Mouse (Mus musculus) cerebellum, postnatal 4 days (tissue): ENCODE results near the gene Arhgap31.

ENCODE experiments used
- DNase-seq, 2 experiments: peaks; one replicate each; pipeline ENCODE4 v3.0.0; 2022; ENCODE audit warnings: low spot score in 2 of 2, mixed read lengths in 1 of 2

Gene Arhgap31

GRCm38 (mm10) chr16:38712581-38713403, at the start of gene Arhgap31:
Arhgap31 (minus strand) TSS chr16:38713274.
- peak; percentile 38 to 60 for DNase-seq

- no peak for DNase-seq
Observed at GRCm38 (mm10) chr16:38762401-38762800, 49.3 kb upstream of the Arhgap31 start.

DNA sequence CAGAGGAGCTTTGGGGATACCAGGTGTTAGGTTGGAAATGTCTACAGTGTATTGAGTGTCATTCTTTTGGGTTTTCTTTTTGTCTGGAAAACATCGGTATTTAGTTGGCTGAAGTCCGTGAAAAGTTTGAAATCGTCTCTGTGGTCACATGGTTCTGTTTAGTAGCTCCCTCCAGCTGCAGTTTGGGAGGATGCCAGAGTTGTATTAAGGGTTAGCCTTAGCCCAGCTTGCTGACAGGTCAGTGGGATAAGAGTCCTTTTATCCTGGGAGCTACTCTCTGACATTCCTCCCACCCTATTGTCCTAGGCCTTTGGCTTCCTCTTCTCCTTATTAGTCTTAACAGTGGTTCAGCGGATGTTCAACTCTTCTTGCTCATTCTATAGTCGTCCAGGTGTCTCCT, 48.9 kb upstream of the Arhgap31 start:
- no peak for DNase-seq

GRCm38 (mm10) chr16:38760834-38761375, 47.8 kb upstream of the Arhgap31 start:
- DNase-seq: no peak

DNA sequence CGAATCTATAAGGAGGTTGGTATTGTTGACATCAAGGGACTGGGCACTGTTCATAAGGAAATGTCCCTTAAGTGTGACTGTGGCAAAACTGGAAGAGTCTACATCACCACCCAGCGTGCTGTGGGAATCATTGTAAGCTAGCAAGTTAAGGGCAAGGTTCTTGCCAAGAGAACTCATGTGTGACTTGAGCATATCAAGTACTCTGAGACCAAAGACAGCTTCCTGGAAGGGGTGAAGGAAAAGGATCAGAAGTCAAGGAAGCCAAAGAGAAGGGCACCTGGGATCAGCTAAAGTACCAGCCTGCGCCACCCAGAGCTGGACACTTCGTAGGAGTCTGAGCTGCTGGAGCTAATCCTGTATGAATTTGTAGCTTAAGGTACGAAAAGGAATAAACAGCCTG, 47.2 kb upstream of the Arhgap31 start:
- no peak for DNase-seq

- DNase-seq: no peak
Observed at GRCm38 (mm10) chr16:38758104-38758861, 45.2 kb upstream of the Arhgap31 start.

DNA sequence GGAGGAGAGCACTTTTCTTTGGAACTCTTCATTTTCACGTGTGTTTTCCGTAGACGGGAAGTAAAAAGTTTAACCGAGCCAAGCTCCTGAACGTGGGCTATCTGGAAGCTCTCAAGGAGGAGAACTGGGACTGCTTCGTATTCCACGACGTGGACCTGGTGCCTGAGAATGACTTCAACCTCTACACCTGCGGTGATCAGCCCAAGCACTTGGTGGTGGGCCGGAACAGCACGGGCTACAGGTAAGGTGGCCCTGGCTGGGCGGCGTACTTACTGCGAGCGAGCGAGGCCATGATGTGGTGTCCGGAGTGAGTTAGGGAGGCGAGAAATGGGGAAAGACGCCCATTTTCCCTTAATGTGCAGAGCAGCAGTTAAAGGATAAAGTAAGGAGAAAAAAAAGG, 44.6 kb upstream of the Arhgap31 start:
- no peak for DNase-seq

GRCm38 (mm10) chr16:38756572-38756971, 43.5 kb upstream of the Arhgap31 start:
- no peak for DNase-seq

- no peak for DNase-seq
Observed at GRCm38 (mm10) chr16:38756177-38756503, 43.1 kb upstream of the Arhgap31 start.

DNA sequence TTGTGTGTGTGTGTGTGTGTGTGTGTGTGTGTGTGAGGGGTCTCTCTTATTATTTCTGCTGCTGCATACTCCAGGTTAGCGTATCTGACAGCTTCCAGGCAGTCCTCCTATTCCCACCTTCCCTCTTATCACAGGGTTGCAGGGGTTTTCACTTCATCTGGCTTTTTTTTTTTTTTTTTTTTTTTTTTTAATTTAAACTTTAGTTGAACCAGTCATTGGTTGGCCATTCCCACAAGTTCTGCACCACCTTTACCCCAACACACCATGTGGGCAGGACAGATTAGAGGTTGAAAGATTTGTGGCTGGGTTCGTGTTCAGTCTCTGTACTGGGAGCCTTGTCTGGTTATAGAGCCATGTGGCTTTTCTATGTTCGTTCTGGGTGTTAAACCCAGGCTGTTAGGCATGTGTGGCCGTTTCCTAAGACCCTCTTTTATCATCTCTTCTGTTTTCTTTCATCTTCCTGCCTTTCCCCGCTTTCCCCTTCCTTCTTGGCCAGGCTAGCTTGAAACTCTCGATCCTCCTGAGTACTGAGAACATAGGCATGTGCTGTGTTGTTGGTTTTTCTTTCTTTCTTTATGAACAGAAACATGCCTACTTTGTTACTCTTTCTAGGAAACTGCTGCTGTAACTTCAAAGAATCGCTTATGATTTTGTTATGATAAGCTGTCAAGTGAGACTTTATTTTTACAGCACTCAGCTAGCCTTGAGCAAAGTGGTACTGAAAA, 42.5 kb upstream of the Arhgap31 start:
- DNase-seq: no peak

DNA sequence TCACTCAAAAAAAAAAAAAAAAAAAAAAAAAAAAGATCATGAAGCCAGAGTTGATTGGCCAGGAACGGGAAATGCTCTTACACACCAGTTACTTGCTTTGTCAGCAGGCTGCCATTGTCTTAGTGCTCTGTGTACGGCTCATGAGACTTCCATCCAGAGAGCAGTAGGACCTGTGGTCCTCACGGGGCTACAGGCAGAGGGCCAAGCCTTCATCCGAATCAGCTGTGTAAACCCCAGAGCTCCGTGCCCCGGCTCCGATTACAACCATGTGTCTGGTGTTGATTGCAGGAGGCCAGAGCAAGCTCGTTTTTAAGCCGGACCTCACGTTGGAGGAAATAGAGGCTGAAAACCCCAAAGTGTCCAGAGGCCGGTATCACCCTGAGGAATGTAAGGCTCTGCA, 40.6 kb upstream of the Arhgap31 start:
- DNase-seq: no peak

GRCm38 (mm10) chr16:38750803-38751202, 37.7 kb upstream of the Arhgap31 start:
- DNase-seq: no peak

- DNase-seq: no peak
Observed at GRCm38 (mm10) chr16:38743941-38744673, 31.0 kb upstream of the Arhgap31 start.

DNA sequence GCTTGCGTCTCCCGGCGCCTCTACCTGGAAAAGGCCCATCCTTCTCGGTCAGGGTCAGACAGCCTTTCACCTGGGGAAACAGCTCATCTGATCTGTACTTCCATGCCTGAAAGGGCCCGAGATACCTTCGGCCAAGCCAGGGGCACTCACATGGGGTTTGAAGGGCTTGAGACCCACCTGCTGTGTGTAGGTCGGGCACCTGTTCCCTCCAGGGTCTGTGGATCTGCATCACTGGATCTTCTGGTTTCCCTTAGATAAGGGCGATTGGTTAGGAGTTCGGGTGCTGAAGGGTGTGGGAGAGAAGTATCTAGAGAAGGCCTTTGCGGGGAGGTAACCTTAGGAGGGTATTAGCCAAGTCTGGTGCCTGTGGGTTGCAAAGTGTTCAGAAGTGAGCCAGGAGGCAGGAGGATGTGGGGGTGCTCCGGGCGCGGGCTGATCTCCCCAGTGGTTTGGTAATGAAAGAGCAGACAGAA, 29.6 kb upstream of the Arhgap31 start:
- peak in 1 of 2 experiments; percentile 9 for DNase-seq

DNA sequence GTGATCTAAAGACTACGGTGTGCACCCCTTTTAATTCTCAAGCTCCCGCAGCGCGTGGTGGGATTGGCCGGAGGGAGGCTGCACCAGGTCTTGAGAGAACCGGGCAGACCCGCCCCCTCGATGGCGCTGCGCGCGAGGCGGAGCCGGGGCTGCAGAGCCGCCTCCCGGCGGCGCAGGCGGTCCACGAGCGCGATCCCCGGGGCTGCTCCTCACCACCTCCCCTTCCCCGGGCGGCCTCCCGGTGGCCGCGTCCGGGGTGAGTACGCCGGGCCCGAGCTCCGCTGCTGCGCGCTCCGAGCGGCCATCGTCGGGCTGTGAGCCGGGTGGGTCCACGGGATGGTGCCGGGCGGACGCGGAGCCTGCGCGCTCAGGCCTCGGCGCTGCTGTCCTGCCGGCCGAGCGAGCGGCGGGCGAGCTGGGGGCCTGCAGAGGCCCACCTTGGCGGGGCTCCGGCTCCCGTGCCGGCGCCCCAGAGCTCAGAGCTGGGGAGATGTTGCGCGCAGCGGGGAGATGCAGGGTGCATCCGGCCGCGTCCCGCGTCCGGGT, 29.1 kb upstream of the Arhgap31 start, which contains the start of gene B4galt4:
TSS of gene B4galt4 (plus strand) at position 152 of the 546 bp plus-strand sequence.
- DNase-seq: peak; percentile 51 to 62

GRCm38 (mm10) chr16:38741204-38741903, 28.3 kb upstream of the Arhgap31 start:
- DNase-seq: no peak

GRCm38 (mm10) chr16:38730921-38731320, 17.8 kb upstream of the Arhgap31 start:
- no peak for DNase-seq

DNA sequence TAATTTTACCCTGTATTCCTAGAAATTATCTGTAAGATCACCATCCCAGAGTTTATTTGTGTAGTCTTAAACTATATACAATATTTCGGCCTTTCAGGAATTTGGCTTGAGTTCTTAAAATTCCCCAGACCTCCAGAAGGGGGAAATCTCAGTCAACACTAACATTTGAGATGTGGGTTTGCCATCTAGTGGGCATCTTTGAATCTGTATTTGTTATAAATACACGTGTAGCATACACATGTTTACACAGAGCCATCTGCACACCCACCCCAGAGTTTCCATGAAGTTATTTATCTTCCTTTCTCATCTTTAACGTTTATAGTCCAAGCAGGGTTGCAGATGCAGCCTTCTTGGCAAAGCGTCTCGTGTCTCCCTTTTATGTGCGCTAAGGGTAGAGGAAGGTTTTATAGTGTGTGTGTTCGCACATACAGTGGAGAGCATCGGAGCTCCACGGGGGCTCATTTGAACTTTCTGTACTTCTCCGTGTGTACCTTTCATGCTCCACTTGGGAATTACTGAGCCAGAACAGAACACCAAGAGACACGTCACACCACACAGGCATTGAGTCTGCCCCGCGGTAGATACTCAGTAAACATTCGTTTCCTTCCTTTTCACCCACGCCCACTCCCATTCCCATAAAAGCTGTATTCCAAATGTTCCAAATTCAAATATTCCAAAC, 16.7 kb upstream of the Arhgap31 start:
- no peak for DNase-seq

- DNase-seq: no peak
Observed at GRCm38 (mm10) chr16:38729139-38729538, 16.1 kb upstream of the Arhgap31 start.
